Mouse (Mus musculus) cerebellum, adult 8-10 months (tissue): ENCODE data around the gene Eps8.

Experiments
- DNase-seq: peaks from one replicate; pipeline ENCODE4 v3.0.0; 2022

The Eps8 gene

GRCm38 (mm10) chr6:137565454-137565853, 89.2 kb downstream of the Eps8 start:
- no peak for DNase-seq

DNA sequence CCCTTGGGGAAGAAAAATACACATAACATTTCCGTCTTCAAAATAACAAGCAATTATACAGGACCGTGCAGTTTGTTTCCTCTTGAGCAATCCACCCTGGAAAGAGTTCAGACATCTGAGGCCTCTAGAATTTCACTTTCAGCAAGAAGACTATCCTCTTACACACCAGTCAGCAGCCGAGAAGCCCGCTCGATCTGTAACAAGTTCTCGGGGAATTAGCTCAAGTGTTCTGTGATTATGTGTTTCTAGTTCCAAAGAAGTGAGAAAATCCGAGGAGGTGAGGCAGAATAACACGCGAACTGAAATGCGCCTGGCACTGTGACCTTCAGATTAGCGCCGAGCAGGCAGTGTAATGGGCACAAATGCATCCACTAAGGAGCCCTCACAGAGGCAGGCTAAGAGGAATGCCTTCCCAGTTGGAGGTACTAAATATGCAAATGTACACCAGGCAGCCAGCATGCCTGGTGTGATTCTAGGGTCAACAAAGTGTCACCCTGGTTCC, 94.3 kb downstream of the Eps8 start:
- no peak for DNase-seq

- no peak for DNase-seq
Observed at GRCm38 (mm10) chr6:137558840-137559239, 95.8 kb downstream of the Eps8 start.

DNA sequence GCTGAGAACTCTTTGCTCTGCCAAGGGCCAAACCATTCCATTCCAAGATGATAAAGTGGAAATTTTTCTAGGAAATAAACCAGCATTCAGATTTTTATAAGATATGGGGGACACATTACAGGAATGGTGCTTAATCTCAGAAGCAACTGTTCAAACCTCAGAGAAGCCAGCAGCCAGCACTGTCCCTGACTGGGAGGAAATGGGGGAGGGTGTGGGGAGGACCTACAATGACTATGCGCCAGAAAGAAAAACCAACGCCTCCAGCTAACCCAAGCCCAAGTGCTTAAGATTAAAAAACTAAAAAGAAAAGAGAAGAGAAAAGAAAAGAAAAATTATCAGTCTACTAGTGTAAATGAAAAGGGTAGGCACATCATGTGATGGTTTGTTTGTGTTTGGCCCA, 97.0 kb downstream of the Eps8 start:
- DNase-seq: no peak

GRCm38 (mm10) chr6:137557159-137557558, 97.5 kb downstream of the Eps8 start:
- DNase-seq: no peak

GRCm38 (mm10) chr6:137556636-137557035, 98.0 kb downstream of the Eps8 start:
- no peak for DNase-seq

DNA sequence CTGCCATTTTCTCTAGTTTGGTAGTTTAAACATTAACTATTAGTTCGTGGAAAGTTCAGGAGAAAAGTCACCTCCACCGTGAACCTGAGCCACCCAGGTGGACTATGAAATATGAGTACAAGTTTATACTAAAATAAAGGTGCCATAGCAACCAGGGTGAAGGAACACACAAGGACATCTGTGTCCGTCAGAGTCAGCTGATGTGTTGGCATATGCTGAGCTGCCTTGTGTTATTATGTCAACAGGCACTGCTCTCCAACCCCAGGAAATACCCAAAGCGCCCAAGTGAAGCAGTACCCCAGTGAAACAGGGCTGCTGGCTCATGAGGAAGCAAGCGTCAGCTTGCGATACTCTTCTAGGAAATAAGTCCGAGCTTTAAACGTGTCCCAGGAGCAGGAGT, 104.5 kb downstream of the Eps8 start:
- DNase-seq: no peak

DNA sequence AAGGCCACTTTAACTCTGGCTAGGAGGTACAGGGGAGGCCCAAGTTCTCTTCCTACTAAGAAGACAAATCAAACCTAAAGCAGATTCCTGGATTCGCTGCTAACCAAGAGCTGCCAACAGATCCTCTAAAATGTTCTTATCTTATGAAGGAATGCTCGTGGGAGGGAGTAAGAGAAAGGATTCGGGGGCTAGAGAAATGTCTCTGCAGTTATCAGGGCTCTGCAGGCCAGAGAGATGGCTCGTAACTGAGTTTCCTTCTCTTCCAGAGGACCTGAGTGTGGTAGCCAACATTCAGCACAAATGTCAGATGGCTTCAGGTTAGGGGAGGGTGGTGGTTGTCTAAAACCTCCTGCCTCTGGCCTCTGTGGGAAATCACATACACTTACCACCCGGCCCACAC, 106.1 kb downstream of the Eps8 start:
- DNase-seq: no peak

- no peak for DNase-seq
Observed at GRCm38 (mm10) chr6:137547555-137547954, 107.1 kb downstream of the Eps8 start.

- DNase-seq: no peak
Observed at GRCm38 (mm10) chr6:137546101-137546500, 108.6 kb downstream of the Eps8 start.

DNA sequence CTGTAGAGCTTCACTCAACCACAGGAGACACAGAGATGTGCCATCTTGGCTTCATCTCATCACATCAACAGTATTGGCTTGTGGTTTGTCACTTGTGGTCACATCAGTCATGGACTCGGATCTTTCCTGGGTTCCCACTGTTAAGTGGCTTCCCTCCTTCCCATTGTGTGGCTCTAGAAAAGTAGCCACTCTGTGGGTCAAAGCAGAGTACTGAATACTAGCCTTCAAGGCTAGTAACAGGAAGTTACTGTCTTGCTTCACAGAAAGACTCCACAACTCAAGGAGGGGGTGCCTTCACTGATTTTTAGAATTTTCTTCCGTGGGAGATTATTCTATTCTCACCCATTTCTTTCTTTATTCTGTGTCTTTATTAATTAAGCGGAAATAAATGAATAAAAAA, 109.3 kb downstream of the Eps8 start:
- no peak for DNase-seq

DNA sequence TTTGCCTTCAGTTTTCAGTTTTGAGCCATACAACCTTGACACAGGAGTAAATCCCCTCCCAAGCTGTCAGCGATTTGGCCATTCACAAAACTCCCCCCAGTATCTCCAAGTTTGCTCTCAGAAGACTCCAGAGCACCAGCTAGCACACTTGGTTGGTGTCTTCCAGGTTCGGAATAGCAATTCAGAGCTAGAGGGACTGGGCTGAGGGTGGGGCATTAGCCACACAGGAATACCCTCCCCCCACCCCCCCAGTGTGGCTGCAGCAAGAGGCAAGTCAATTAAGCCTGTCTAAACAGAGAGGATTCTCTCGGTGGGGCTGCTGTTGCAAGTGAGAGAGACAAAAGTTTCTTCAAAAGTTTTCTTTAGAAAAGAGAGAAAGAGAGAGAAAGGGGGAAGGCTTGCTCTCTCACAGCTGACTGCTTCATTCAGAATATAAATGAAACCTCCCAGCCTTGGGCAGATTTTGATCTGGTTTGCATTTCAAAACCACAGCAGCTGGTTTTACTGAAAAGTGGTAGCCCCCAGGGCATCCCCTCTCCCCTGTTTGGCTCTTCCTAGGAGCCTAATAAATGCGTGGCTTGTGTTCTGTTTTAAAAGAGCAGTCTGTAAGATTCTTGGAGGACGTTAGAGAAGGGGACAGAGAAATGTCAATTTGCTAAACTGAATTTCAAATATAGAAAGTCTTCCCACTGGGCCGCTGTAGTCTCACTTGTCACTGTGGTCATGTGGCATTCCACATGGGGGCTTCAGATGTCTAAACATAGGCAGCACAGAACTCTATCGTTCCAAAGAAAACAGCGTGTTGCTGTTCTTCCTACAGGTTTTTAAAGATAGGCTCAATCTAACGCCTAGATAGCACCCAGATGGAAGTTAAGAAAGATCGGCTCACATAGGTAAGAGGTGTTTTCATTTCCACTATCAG, 112.2 kb downstream of the Eps8 start:
- no peak for DNase-seq

GRCm38 (mm10) chr6:137541216-137542176, 113.2 kb downstream of the Eps8 start:
- DNase-seq: no peak

DNA sequence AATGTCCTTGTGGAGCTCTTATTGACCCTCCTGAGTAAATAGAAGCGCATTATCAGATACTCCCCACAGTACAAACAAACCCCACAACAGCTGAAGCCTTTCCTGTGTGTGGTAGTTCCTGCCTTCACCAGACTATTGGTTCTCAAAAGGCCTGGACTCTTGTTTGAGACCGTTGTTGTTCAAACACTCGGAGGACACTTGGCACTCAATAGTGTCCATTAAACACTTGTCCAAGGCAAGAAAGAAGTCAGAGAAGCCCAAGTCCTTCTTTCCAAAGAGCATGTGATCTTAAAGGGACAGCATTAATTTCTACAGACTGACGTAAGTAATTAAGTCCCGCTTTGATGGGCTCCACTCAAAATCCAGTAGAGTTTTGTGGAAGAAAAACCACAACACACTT, 113.9 kb downstream of the Eps8 start:
- DNase-seq: no peak

GRCm38 (mm10) chr6:137540346-137540745, 114.3 kb downstream of the Eps8 start:
- no peak for DNase-seq

- no peak for DNase-seq
Observed at GRCm38 (mm10) chr6:137539219-137539618, 115.5 kb downstream of the Eps8 start.

- no peak for DNase-seq
Observed at GRCm38 (mm10) chr6:137532758-137533157, 121.9 kb downstream of the Eps8 start.

DNA sequence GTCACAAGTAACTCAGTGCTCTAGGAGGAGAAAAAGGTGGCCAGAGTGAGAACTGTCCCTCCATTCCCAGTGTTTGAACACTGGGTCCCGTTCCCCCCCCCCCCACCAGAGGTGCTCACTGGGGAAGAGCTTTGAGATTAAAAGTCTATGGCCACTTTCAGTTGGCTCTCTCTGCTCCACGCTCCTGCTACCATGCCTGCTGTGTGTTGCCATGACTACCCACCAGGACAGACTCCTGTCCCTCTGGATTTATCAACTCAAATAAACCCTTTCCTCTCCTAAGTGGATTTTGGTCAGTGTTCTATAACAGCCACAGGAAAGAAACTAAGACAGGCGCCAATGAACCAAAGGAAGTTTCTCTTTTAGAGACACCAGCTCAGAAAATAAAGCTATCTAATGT, 128.9 kb downstream of the Eps8 start:
- no peak for DNase-seq

- no peak for DNase-seq
Observed at GRCm38 (mm10) chr6:137520343-137520704, 134.4 kb downstream of the Eps8 start.

GRCm38 (mm10) chr6:137519529-137520342, 134.9 kb downstream of the Eps8 start:
- DNase-seq: no peak

- no peak for DNase-seq
Observed at GRCm38 (mm10) chr6:137514872-137515271, 139.8 kb downstream of the Eps8 start.

- no peak for DNase-seq
Observed at GRCm38 (mm10) chr6:137512753-137513152, 141.9 kb downstream of the Eps8 start.
